Mouse (Mus musculus): ENCODE measurements around the gene Spg21. TPM values are rescaled to one million over a fixed set of nuclear protein-coding genes. Genes with fewer than 3 reads are reported as not detected.

Spg21 gene
- 98.9 and 99.2 TPM in 2 replicates for polyA plus RNA-seq (2015; fragmentation: Nextera tagmentation; extraction: Ambion mirVana)

DNA sequence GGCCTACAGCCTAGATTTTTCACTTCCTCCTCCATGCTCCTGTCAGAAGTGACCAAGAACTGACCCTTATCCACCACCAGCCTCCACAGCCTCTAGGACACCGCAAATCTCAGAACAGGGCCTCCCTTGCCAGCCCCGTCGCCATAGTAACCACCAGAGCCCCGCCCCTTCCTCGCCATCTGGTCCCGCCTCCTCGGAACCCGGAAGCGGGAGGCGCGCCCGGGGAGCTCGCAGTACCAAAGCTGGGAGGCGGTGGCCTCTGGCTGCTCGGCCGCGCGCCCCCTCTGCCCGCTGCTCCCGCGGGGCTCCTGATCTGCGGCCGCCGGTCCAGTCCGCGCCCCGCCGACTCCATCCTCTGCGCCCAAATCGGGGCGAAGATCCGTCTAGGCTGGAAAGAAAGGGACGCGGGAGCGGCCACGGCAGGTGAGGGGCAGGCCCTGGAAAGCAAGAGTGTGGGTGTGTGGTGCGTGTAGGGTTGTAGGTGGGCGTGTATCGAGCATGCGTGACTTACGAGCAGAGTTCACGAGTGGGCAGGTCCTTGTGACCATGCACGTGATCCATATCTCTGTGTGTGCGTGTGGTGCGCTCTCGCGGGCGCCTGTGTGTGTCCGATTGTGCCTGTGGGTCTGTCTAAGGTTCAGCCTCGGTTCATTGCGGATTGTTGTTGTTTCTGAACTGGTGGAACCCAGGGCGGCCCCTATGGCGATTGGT lies at the start of gene Spg21:
Spg21 (plus strand) TSS at position 216 of the 711 bp plus-strand sequence.
- WGBS = 0% methylated on average over 53 of the region's 53 CpGs
- Histone ChIP-seq H3K9me3 (ENCODE audit: control insufficient read depth, low read length) (no peaks in the 10 kb centered on the region), H3K27ac (ENCODE audit: low read length) (peak within 1 kb of the TSS; percentile 85), H3K4me2 (ENCODE audit: low read depth, low read length) (peak within 1 kb of the TSS; percentile 65), H3K36me3 (ENCODE audit: control insufficient read depth, insufficient read depth, low read length) (peaks cover 4% of the 10 kb centered on the region), H3K4me3 (ENCODE audit: low read length) (peak within 1 kb of the TSS; percentile 90), H3K27me3 (ENCODE audit: control insufficient read depth, insufficient read depth, low read depth, low read length) (no peaks in the 10 kb centered on the region), H3K4me1 (replicated peaks; ENCODE audit: control insufficient read depth, insufficient read depth, low read length) (peaks cover 19% of the 10 kb centered on the region), H3K9ac (ENCODE audit: low read length) (peak within 1 kb of the TSS; percentile 88)
- ATAC-seq (ENCODE audit: low read depth) = peak; percentile 97

DNA sequence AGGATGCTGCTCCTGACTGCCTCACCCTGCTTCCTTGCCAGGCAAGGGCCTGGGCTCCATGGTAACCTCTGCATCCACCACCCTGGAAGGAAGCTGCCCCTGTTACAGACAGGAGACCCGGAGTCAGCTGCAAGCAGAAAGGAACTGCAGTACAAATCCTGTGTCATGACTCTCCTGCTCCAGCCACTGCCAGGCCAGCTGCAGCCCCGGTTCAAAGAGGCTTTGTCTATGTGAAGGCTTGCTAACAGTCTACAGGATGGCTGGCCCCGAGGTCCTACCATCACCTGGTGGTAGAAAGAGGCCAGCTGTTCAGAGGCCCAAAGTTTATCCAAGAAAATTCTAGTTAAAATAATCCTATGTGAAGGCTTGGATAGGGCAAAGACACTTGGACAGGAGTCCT lies 49.4 kb upstream of the Spg21 start:
- 55% methylated on average over 3 of the region's 3 CpGs for WGBS
- peaks cover 4% of the 10 kb centered on the region; the same call in 1 of the 2 replicates for H3K36me3 ChIP-seq (ENCODE audit: control insufficient read depth, insufficient read depth, low read length)
- ATAC-seq (ENCODE audit: low read depth) = no peak

DNA sequence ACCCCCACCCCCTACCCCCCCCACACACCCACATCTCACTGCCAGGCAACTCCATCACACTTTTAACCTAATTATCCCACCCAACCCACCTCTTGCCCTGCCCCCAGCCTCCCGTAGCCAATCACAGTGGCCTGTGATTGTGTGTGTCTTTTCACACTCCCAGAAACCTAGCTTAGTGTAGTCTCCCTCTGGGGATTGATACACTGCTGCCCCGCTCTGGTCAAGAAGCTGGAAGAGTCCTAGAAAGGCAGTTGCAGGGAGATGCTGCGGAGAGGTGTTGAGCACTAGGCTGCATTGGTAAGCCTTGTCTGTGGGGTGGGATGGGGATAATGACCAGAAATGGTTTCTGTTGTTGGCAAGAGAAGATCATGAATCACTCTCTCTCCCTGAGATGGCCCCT lies 43.0 kb upstream of the Spg21 start:
- 33% methylated on average over 3 of the region's 3 CpGs for WGBS
- H3K36me3 ChIP-seq (ENCODE audit: control insufficient read depth, insufficient read depth, low read length) = no peaks in the 10 kb centered on the region
- peak; percentile 47; the same call in 1 of the 2 replicates for ATAC-seq (ENCODE audit: low read depth)
- H3K4me3 ChIP-seq (ENCODE audit: low read length) = no peak overlapping the region
- H3K4me2 ChIP-seq (ENCODE audit: low read depth, low read length) = no peak overlapping the region
- no peaks in the 10 kb centered on the region for H3K9me3 ChIP-seq (ENCODE audit: control insufficient read depth, low read length)
- no peaks in the 10 kb centered on the region for H3K4me1 ChIP-seq (replicated peaks; ENCODE audit: control insufficient read depth, insufficient read depth, low read length)
- H3K27ac ChIP-seq (ENCODE audit: low read length) = no peak overlapping the region
- H3K9ac ChIP-seq (ENCODE audit: low read length) = no peak overlapping the region
- no peaks in the 10 kb centered on the region for H3K27me3 ChIP-seq (ENCODE audit: control insufficient read depth, insufficient read depth, low read depth, low read length)

More for the DNA sequence above, 49.4 kb upstream of the Spg21 start:
- Histone ChIP-seq H3K4me2 (ENCODE audit: low read depth, low read length) (no peak overlapping the region), H3K9ac (ENCODE audit: low read length) (no peak overlapping the region), H3K9me3 (ENCODE audit: control insufficient read depth, low read length) (no peaks in the 10 kb centered on the region), H3K4me1 (replicated peaks; ENCODE audit: control insufficient read depth, insufficient read depth, low read length) (no peaks in the 10 kb centered on the region; the same call in 1 of the 2 replicates), H3K27me3 (ENCODE audit: control insufficient read depth, insufficient read depth, low read depth, low read length) (no peaks in the 10 kb centered on the region), H3K4me3 (ENCODE audit: low read length) (no peak overlapping the region), H3K27ac (ENCODE audit: low read length) (no peak overlapping the region)

DNA sequence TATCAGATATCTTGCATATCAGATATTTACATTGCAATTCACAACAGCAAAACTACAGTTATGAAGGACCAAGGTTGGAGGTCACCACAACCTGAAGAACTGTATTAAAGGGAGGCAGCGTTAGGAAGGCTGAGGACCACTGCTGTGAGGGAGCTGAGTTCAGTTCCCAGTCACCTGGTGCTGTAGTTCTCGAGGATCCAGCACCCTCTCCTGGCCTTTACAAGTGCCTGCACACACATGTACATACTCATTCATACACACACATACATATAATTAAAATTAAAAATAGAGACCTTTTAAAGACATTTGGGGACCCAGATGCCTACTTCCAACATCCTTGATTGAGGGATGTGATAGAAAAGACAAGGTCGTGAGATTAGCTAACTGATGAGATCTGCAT lies 41.1 kb upstream of the Spg21 start:
- no peaks in the 10 kb centered on the region for H3K36me3 ChIP-seq (ENCODE audit: control insufficient read depth, insufficient read depth, low read length)
- H3K27me3 ChIP-seq (ENCODE audit: control insufficient read depth, insufficient read depth, low read depth, low read length) = no peaks in the 10 kb centered on the region
- H3K4me3 ChIP-seq (ENCODE audit: low read length) = no peak overlapping the region
- 67% methylated on average over 3 of the region's 3 CpGs for whole genome bisulfite sequencing
- H3K4me1 ChIP-seq (replicated peaks; ENCODE audit: control insufficient read depth, insufficient read depth, low read length) = no peaks in the 10 kb centered on the region
- H3K9me3 ChIP-seq (ENCODE audit: control insufficient read depth, low read length) = no peaks in the 10 kb centered on the region
- no peak overlapping the region for H3K4me2 ChIP-seq (ENCODE audit: low read depth, low read length)
- H3K27ac ChIP-seq (ENCODE audit: low read length) = no peak overlapping the region
- no peak overlapping the region for H3K9ac ChIP-seq (ENCODE audit: low read length)
- no peak for ATAC-seq (ENCODE audit: low read depth)

DNA sequence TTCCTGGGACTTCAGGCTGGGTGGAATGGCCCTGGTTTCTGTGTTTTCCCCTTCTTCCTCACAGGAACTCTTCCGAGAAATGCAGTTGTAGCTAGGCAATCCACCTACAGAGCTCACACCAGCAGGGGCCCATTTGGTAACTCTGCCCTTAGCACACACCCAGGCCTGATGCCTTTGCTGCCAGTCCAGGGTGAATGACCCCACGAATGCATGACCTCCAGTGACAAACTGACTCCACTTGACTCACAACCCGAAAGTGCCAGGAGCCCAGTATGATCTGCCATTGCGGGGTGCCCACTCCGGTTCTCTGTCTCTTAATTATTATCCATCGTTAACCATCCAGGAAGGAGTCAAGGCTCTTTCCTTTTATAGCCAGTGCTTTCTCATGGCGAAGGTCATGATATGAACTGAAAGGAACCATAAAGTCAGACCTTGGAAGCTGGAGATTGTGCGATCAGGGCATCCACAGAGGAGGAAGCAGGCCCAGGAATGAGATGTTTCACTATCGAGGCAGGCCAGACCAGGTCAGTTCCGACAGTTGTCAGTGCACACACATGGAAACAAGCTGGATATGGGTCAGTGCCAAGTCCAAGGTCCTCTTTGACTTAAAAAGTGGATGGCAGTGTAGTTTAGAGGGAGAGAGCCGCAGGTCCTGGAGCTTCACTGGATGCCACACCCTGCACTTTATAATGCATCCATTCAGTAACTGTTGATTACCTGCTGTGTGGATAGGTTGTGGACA lies 37.8 kb upstream of the Spg21 start, which contains the start of gene Slc51b:
Slc51b (minus strand) TSS at position 196 of the 742 bp plus-strand sequence.
- no peaks in the 10 kb centered on the region for H3K4me1 ChIP-seq (replicated peaks; ENCODE audit: control insufficient read depth, insufficient read depth, low read length)
- H3K36me3 ChIP-seq (ENCODE audit: control insufficient read depth, insufficient read depth, low read length) = no peaks in the 10 kb centered on the region
- no peaks in the 10 kb centered on the region for H3K27me3 ChIP-seq (ENCODE audit: control insufficient read depth, insufficient read depth, low read depth, low read length)
- no peak within 1 kb of the TSS for H3K4me2 ChIP-seq (ENCODE audit: low read depth, low read length)
- H3K9me3 ChIP-seq (ENCODE audit: control insufficient read depth, low read length) = no peaks in the 10 kb centered on the region
- H3K27ac ChIP-seq (ENCODE audit: low read length) = no peak within 1 kb of the TSS
- no peak within 1 kb of the TSS for H3K9ac ChIP-seq (ENCODE audit: low read length)
- no peak within 1 kb of the TSS for H3K4me3 ChIP-seq (ENCODE audit: low read length)
- no peak for ATAC-seq (ENCODE audit: low read depth)
- 73% methylated on average over 11 of the region's 11 CpGs for WGBS

DNA sequence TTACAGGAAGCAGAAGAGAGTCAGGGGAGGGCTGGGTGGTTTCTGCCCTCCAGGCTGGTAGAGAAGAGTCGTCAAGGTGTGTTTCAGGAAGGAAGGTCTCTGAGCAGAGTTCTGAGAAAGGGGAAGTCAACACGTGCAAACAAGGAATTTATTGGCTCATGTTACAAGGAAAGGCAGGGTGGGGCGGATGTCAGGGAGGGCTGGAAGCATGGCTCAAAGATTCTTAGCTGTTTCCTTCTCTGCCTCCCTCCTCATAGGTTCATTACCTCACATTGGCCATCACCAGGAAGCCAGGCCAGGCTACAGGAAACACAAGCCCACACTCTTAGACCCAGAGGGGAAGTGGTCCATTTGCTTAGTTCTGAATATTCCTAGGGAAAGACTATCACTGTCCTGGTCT lies 36.4 kb upstream of the Spg21 start:
- Histone ChIP-seq H3K27me3 (ENCODE audit: control insufficient read depth, insufficient read depth, low read depth, low read length) (no peaks in the 10 kb centered on the region), H3K27ac (ENCODE audit: low read length) (no peak overlapping the region), H3K4me1 (replicated peaks; ENCODE audit: control insufficient read depth, insufficient read depth, low read length) (no peaks in the 10 kb centered on the region), H3K4me3 (ENCODE audit: low read length) (no peak overlapping the region), H3K4me2 (ENCODE audit: low read depth, low read length) (no peak overlapping the region), H3K36me3 (ENCODE audit: control insufficient read depth, insufficient read depth, low read length) (no peaks in the 10 kb centered on the region), H3K9ac (ENCODE audit: low read length) (no peak overlapping the region), H3K9me3 (ENCODE audit: control insufficient read depth, low read length) (no peaks in the 10 kb centered on the region)
- WGBS = 24% methylated on average over 3 of the region's 3 CpGs
- ATAC-seq (ENCODE audit: low read depth) = no peak

DNA sequence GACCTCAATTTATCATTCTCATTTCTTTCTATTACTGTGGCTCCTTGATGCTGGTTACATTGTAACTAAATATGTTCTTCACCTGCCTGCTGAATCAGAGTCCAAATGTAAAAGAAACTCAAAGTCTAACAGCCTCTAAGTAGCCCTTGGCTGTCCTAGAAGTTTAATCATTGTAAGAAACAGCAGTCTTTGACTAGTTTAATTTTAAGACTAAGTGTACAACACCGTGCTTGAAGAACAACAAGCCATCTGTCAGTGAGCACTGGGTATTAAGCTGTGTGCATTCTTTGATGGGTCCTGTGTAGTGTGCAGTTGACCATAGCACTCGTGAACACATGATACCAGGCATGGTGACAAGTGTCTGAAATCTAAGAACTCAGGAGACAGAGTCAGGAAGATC lies 33.2 kb upstream of the Spg21 start:
- H3K4me2 ChIP-seq (ENCODE audit: low read depth, low read length) = no peak overlapping the region
- 62% methylated on average over 2 of the region's 2 CpGs for WGBS
- H3K27me3 ChIP-seq (ENCODE audit: control insufficient read depth, insufficient read depth, low read depth, low read length) = no peaks in the 10 kb centered on the region
- H3K9ac ChIP-seq (ENCODE audit: low read length) = no peak overlapping the region
- no peaks in the 10 kb centered on the region for H3K4me1 ChIP-seq (replicated peaks; ENCODE audit: control insufficient read depth, insufficient read depth, low read length)
- no peak for ATAC-seq (ENCODE audit: low read depth)
- no peaks in the 10 kb centered on the region for H3K9me3 ChIP-seq (ENCODE audit: control insufficient read depth, low read length)
- H3K4me3 ChIP-seq (ENCODE audit: low read length) = no peak overlapping the region
- H3K27ac ChIP-seq (ENCODE audit: low read length) = no peak overlapping the region
- H3K36me3 ChIP-seq (ENCODE audit: control insufficient read depth, insufficient read depth, low read length) = no peaks in the 10 kb centered on the region

DNA sequence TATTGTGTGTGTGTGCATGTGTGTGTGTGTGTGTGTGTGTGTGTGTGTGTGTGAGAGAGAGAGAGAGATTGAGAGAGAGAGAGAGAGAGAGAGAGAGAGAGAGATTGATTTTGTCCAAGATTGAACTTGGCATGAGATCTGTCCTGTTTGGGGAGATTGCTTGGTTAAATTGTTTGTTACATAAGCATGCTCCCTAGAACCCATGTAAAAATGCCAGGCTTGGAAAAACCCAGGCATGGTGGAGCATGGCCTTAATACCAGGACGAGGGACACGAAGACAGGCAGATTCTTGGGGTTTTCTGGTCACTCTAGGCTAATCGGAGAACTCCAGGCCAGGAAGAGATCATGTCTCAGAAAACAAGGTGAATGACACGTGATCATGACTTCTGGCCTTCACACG lies 32.7 kb upstream of the Spg21 start:
- no peaks in the 10 kb centered on the region for H3K27me3 ChIP-seq (ENCODE audit: control insufficient read depth, insufficient read depth, low read depth, low read length)
- no peaks in the 10 kb centered on the region for H3K4me1 ChIP-seq (replicated peaks; ENCODE audit: control insufficient read depth, insufficient read depth, low read length)
- H3K36me3 ChIP-seq (ENCODE audit: control insufficient read depth, insufficient read depth, low read length) = no peaks in the 10 kb centered on the region
- no peak overlapping the region for H3K4me2 ChIP-seq (ENCODE audit: low read depth, low read length)
- ATAC-seq (ENCODE audit: low read depth) = no peak
- no peaks in the 10 kb centered on the region for H3K9me3 ChIP-seq (ENCODE audit: control insufficient read depth, low read length)
- H3K27ac ChIP-seq (ENCODE audit: low read length) = no peak overlapping the region
- WGBS = 84% methylated on average over 5 of the region's 5 CpGs
- H3K4me3 ChIP-seq (ENCODE audit: low read length) = no peak overlapping the region
- no peak overlapping the region for H3K9ac ChIP-seq (ENCODE audit: low read length)

DNA sequence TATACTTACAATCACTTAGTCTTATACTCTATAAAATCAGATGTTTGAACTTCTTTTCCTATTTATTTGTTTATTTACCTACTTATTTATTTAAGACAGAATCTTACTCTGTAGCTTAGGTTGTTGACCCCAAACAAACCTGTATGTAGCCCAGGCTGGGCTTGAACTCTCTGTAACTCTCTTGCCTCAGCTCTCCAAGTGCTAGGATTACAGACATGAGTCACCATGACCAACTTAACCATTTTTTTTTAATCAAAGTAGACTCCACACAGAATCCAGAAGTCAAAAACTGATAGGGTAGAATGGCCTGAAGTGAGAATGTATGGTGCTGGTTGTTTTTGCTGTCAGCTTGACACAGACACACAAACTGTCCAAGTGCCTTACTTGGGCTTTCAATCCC lies 30.3 kb upstream of the Spg21 start:
- Histone ChIP-seq H3K36me3 (ENCODE audit: control insufficient read depth, insufficient read depth, low read length) (no peaks in the 10 kb centered on the region), H3K27ac (ENCODE audit: low read length) (no peak overlapping the region), H3K4me3 (ENCODE audit: low read length) (no peak overlapping the region), H3K27me3 (ENCODE audit: control insufficient read depth, insufficient read depth, low read depth, low read length) (no peaks in the 10 kb centered on the region), H3K4me2 (ENCODE audit: low read depth, low read length) (no peak overlapping the region), H3K9me3 (ENCODE audit: control insufficient read depth, low read length) (no peaks in the 10 kb centered on the region), H3K4me1 (replicated peaks; ENCODE audit: control insufficient read depth, insufficient read depth, low read length) (0 out of 2 replicates have a peak, but pooled peaks cover 3% of the 10 kb centered on the region), H3K9ac (ENCODE audit: low read length) (no peak overlapping the region)
- ATAC-seq (ENCODE audit: low read depth) = no peak
